Mouse (Mus musculus): ENCODE data around the gene Gm3239.
"Not testable (repeated sequence)": the region's sequence is repeated elsewhere in the genome, so short reads cannot be mapped to it uniquely, and the experiment has no call there.

Gm3239 gene

DNA sequence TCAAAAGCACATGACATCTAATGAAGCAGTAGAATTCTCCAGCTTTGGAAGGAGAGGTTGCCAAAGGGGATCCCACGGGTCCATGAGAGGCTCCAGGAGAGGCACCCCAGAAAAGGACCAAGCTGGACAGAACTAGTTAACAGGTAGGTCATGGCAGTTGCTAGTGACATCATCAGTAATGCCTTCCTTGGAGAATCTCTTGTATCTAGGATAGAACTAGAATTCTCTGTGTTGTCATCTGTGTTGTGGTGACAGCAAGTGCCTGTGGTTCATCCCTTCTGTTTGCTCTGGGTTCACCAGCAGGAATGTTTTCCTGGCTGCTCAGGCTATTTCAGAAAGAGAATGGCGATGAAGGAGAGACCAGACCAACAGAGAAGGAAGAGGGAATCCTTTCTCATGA, at the start of gene Gm3239:
Gm3239 (plus strand) TSS at position 301 of the 400 bp plus-strand sequence.
- DNase-seq: not testable (repeated sequence)

DNA sequence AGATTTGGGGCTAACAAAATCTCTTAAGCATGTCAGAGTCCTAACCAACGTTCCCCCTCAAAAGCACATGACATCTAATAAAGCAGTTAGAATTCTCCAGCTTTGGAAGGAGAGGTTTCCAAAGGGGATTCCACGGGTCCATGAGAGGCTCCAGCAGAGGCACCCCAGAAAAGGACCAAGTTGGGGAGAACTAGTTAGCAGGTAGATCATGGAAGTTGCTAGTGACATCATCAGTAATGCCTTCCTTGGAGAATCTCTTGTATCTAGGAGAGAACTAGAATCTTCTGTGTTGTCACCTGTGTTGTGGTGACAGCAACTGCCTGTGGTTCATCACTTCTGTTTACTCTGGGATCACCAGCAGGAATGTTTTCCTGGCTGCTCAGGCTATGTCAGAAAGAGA, 31.9 kb upstream of the Gm3239 start, which contains the start of gene Gm8159:
Gm8159 (plus strand) TSS at position 301 of the 400 bp plus-strand sequence.
- not testable (repeated sequence) for DNase-seq

DNA sequence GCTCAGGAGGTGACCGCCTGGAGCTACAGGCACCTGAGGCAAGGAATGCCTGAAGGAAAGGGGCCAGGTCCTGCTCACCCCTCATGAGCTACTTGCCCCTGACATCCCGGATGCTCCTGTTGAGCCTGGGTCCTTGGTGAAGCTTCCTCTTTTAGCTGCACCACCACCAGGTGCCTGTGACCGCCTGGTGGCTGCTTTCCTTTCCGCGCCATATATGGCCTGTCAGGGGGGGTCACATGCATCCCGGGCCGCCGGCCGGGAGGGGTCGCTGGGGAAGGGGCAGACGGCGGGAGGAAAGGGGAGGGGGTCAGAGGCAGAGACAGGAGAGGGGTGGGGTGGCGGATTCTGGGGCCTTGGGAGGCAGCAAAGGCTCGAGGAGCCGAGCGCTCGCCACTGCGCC, 14.7 kb upstream of the Gm3239 start:
- DNase-seq: peak; percentile 34

DNA sequence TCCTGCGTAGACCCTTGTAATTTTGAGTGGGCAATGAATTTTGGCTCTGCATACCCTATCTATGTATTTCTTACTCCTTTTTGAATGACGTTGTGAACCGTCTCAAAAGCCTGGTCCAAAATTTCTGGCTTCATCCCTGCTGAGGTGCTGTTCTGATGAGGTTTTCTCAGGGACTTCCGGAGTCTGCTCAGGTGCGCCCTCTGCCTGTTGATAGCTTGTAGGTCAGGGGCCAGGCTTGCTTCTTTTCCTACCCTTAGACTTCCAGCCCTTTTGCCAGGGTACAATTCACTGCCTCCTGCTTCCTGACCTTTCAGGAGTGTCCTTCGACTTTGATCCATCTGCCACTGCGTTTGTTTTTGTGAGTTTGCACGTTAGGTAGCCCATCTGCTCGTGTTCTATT, 13.7 kb upstream of the Gm3239 start:
- DNase-seq: peak; percentile 18

DNA sequence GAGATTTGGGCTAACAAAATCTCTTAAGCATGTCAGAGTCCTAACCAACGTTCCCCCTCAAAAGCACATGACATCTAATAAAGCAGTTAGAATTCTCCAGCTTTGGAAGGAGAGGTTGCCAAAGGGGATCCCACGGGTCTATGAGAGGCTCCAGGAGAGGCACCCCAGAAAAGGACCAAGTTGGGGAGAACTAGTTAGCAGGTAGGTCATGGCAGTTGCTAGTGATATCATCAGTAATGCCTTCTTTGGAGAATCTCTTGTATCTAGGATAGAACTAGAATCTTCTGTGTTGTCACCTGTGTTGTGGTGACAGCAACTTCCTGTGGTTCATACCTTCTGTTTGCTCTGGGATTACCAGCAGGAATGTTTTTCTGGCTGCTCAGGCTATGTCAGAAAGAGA, 44.9 kb downstream of the Gm3239 start, which contains the start of gene Gm7876:
Gm7876 (plus strand) TSS at position 301 of the 400 bp plus-strand sequence.
- DNase-seq: not testable (repeated sequence)

Measured in layer of hippocampus, adult 9-11 months (tissue).